In genomic region chr12:84876481-84877121, GRCm38 (mm10) we compare ENCODE assay signal across 9 mouse cellular contexts. TPM values are rescaled to one million over a fixed set of nuclear protein-coding genes. Genes with fewer than 3 reads are reported as not detected.
DNase-seq lines count a peak whose midpoint lies in the region; ATAC-seq and TF ChIP-seq lines count a peak whose summit lies in the region.
"Had no signal": no experiment of that assay in that cellular context is flagged by ENCODE, and none has a peak within 500 bp of the region (broad histone marks: within the 10 kb centered on the region; RNA-seq: fewer than 3 reads in every experiment).

Ltbp2 (minus strand) TSS chr12:84876532.

- peak within 1 kb of the TSS; percentile 46 for H3K4me2 ChIP-seq in forebrain, embryonic 16.5 days (ENCODE audit: low read length)

- peaks cover 6% of the 10 kb centered on the region; the same call in 1 of the 2 replicates for H3K27me3 ChIP-seq in ES-Bruce4 (ENCODE audit: control insufficient read depth, insufficient read depth, low read length, poor library complexity, severe bottlenecking)
- H3K27me3 ChIP-seq in forebrain, embryonic 16.5 days (replicated peaks; ENCODE audit: control insufficient read depth, insufficient read depth, low read length): peaks cover 50% of the 10 kb centered on the region

- ATAC-seq in forebrain, embryonic 16.5 days: no peak
- peak; percentile 49; the same call in 1 of the 2 replicates for ATAC-seq in neutrophil, adult 5-6 weeks (ENCODE audit: extremely low read depth, insufficient number of reproducible peaks, low FRiP score, poor library complexity, severe bottlenecking)

- peak within 1 kb of the TSS; percentile 68 for H3K4me3 ChIP-seq in ES-Bruce4 (ENCODE audit: low read depth, low read length)
- peak within 1 kb of the TSS; percentile 33 for H3K4me3 ChIP-seq in forebrain, embryonic 16.5 days (replicated peaks; ENCODE audit: low read length)
- H3K4me3 ChIP-seq in lung, adult 2 months (replicated peaks; ENCODE audit: extremely low read depth, low read depth, low read length): peak within 1 kb of the TSS; percentile 37

- TF ChIP-seq EP300 in ES-Bruce4 (IDR thresholded peaks at IDR 0.05; ENCODE audit: insufficient read depth, low read depth, low read length): no peak

- H3K9me3 ChIP-seq in ES-Bruce4 (replicated peaks; ENCODE audit: control insufficient read depth, insufficient read depth, low read length, poor library complexity, severe bottlenecking): no peaks in the 10 kb centered on the region
- H3K9me3 ChIP-seq in forebrain, embryonic 16.5 days (ENCODE audit: control insufficient read depth, low read length): no peaks in the 10 kb centered on the region

- WGBS in forebrain, embryonic 16.5 days: 2% methylated on average over 34 of the region's 34 CpGs
- WGBS in lung, adult 2 months: 3% methylated on average over 34 of the region's 34 CpGs

- no peak for TF ChIP-seq POLR2A in ES-Bruce4 (IDR thresholded peaks at IDR 0.05; ENCODE audit: insufficient read depth, low read length)
- TF ChIP-seq POLR2A in lung, adult 2 months (IDR thresholded peaks at IDR 0.05; ENCODE audit: borderline replicate concordance, extremely low read depth, low read depth, low read length): no peak

- intact Hi-C loops in heart, postnatal 25 days (cut with DNase I): loop anchor here (5.0 to 10.0 kb wide), 3 partner anchors 86 to 188 kb away; no protein-coding TSS in a partner anchor

- H3K27ac ChIP-seq in ES-Bruce4 (ENCODE audit: insufficient read depth, low read length): no peak within 1 kb of the TSS
- no peak within 1 kb of the TSS for H3K27ac ChIP-seq in forebrain, embryonic 16.5 days (ENCODE audit: low read length)
- H3K27ac ChIP-seq: macrophage had no signal

- peak within 1 kb of the TSS; percentile 79 for H3K9ac ChIP-seq in ES-Bruce4 (ENCODE audit: low read depth, poor library complexity, severe bottlenecking)
- no peak within 1 kb of the TSS for H3K9ac ChIP-seq in forebrain, embryonic 16.5 days (replicated peaks; ENCODE audit: low read depth, low read length)

- DNase-seq in cerebellum, adult 11-12 months: peak; percentile 89
- DNase-seq in heart, postnatal 25 days (ENCODE audit: low spot score): peak; percentile 51
- DNase-seq in layer of hippocampus, adult 18-20 months (ENCODE audit: low spot score in 2 of 2): peak; percentile 29 to 61
- peak; percentile 89 for DNase-seq in lung, adult 2 months
- peak; percentile 71 to 76 for DNase-seq in thymus, adult 18-20 months

- TF ChIP-seq CTCF in ES-Bruce4 (IDR thresholded peaks at IDR 0.05; ENCODE audit: low read depth, low read length): peak; percentile 98
- TF ChIP-seq CTCF in lung, adult 2 months (IDR thresholded peaks at IDR 0.05; ENCODE audit: insufficient read depth, low read length): peak; percentile 58

- H3K4me1 ChIP-seq in ES-Bruce4 (ENCODE audit: control insufficient read depth, insufficient read depth, low read length): no peaks in the 10 kb centered on the region
- H3K4me1 ChIP-seq in forebrain, embryonic 16.5 days (replicated peaks; ENCODE audit: control insufficient read depth, insufficient read depth, low read length): peaks cover 12% of the 10 kb centered on the region
- no peaks in the 10 kb centered on the region for H3K4me1 ChIP-seq in lung, adult 2 months (ENCODE audit: control insufficient read depth, insufficient read depth, low read length)

- no peaks in the 10 kb centered on the region for H3K36me3 ChIP-seq in ES-Bruce4 (ENCODE audit: control insufficient read depth, insufficient read depth, low read length, poor library complexity, severe bottlenecking)
- no peaks in the 10 kb centered on the region for H3K36me3 ChIP-seq in forebrain, embryonic 16.5 days (ENCODE audit: control insufficient read depth, insufficient read depth)

RNA-seq across cellular contexts. Expression of gene Ltbp2, which starts in this region (rescaled TPM):
- polyA plus RNA-seq in ES-Bruce4 (2011; ENCODE audit: insufficient read depth, insufficient read length, low read depth, missing spikeins): 1.9 and 2.7 TPM in 2 replicates
- polyA plus RNA-seq in forebrain, embryonic 16.5 days (2015; fragmentation: Nextera tagmentation; extraction: Ambion mirVana): 0.30 and 0.37 TPM in 2 replicates
- total RNA-seq in heart, postnatal 25 days (2021): 1 to 10 TPM; 1.8 to 2.0 TPM
- total RNA-seq in layer of hippocampus, adult 18-20 months (2021): under 1 TPM; 0.27 to 0.43 TPM
- 91.3 and 96.8 TPM in 2 replicates for polyA plus RNA-seq in lung, adult 2 months (2012; rRNA removed)
- 0.12 TPM in 2 replicates for total RNA-seq in neutrophil, adult 5-6 weeks (2017)

Comparison
In these comparisons a context has a peak if more than half of its experiments do, and no peak if none do; other contexts are left out.
1. RNA of gene Ltbp2 (polyA plus RNA-seq): 91.3 to 96.8 TPM in lung, adult 2 months; 1.9 to 2.7 TPM in ES-Bruce4 and 0.30 to 0.37 TPM in forebrain, embryonic 16.5 days; every median in the first group is over 10 times any median in the second.
2. Peak in DNase-seq in layer of hippocampus, adult 18-20 months; RNA of the gene not detected or under 1 TPM.
3. Peak in ATAC-seq in neutrophil, adult 5-6 weeks; RNA of the gene not detected or under 1 TPM.
4. Peak in every context shown above with its lines, with median percentiles within 50 percentile points of each other: H3K4me3 ChIP-seq and DNase-seq.